Mouse (Mus musculus) heart, embryonic 14.5 days (tissue): Measurements from ENCODE around the gene Nptn. TPM values are rescaled to one million over a fixed set of nuclear protein-coding genes. Genes with fewer than 3 reads are reported as not detected.

Experiments
- ATAC-seq: fragments of 200-750 bp; cut with Nextera tagmentation; 2 replicates; pipeline ENCODE4 v1.8.0; 2017; ENCODE audit warnings: low read depth, moderate TSS enrichment; ENCODE audit not compliant: insufficient number of reproducible peaks, insufficient read depth, low FRiP score
- H3K27ac ChIP-seq, 2 experiments: fragments of 200-500 bp in 1 of 2; fragments of 300-500 bp in 1 of 2; sonication (generic) in 1 of 2; replicated peaks in 1 of 2; 2 replicates each; pipeline ENCODE4 v1.5.1; 2012 to 2014; ENCODE audit warnings: low read depth in 2 of 2, low read length in 2 of 2, control low read depth in 1 of 2, mild to moderate bottlenecking in 1 of 2, mixed read lengths in 1 of 2; ENCODE audit not compliant: control insufficient read depth in 1 of 2, insufficient read depth in 1 of 2
- H3K27me3 ChIP-seq: fragments of 300-500 bp; sonication (generic); 2 replicates; pipeline ENCODE4 v1.6.1; 2014; ENCODE audit warnings: mild to moderate bottlenecking, low read length, control low read depth; ENCODE audit not compliant: control insufficient read depth, insufficient read depth
- H3K36me3 ChIP-seq: fragments of 300-500 bp; sonication (generic); 2 replicates; pipeline ENCODE4 v1.6.1; 2014; ENCODE audit warnings: mild to moderate bottlenecking, control low read depth, low read length, mixed read lengths; ENCODE audit not compliant: control insufficient read depth, insufficient read depth
- H3K4me1 ChIP-seq, 2 experiments: fragments of 200-500 bp in 1 of 2; fragments of 300-500 bp in 1 of 2; sonication (generic) in 1 of 2; 2 replicates each; pipeline ENCODE4 v1.6.1; 2012 to 2014; ENCODE audit warnings: low read length in 2 of 2, control low read depth in 1 of 2, mixed read lengths in 1 of 2; ENCODE audit not compliant: control insufficient read depth in 2 of 2, insufficient read depth in 2 of 2
- H3K4me2 ChIP-seq: fragments of 300-500 bp; sonication (generic); 2 replicates; pipeline ENCODE4 v1.6.1; 2014; ENCODE audit warnings: mild to moderate bottlenecking, low read length
- H3K4me3 ChIP-seq, 2 experiments: fragments of 200-500 bp in 1 of 2; fragments of 300-500 bp in 1 of 2; sonication (generic) in 1 of 2; 2 replicates each; pipeline ENCODE4 v1.5.1; 2012 to 2014; ENCODE audit warnings: low read length in 2 of 2, mild to moderate bottlenecking in 2 of 2, control low read depth in 1 of 2, low read depth in 1 of 2, moderate library complexity in 1 of 2; ENCODE audit not compliant: control insufficient read depth in 1 of 2, insufficient read depth in 1 of 2
- H3K9ac ChIP-seq: fragments of 300-500 bp; sonication (generic); 2 replicates; pipeline ENCODE4 v1.6.1; 2014; ENCODE audit warnings: mild to moderate bottlenecking, low read length
- H3K9me3 ChIP-seq: fragments of 300-500 bp; sonication (generic); 2 replicates; pipeline ENCODE4 v1.6.1; 2016; ENCODE audit warnings: low read length, control low read depth; ENCODE audit not compliant: control insufficient read depth
- WGBS: fragments of 180-500 bp; shearing (Covaris S2); extraction: QIAGEN DNeasy Blood & Tissue Kit; methylation state at CpG from one replicate; pipeline ENCODE4 v1.1.7; 2014; 5-methylcytosine and 5-hydroxymethylcytosine counted together
- polyA plus RNA-seq: library from polyadenylated mRNA; unstranded; fragments of >200 nt; fragmentation: Nextera tagmentation; extraction: Ambion mirVana; gene quantifications from 2 replicates; pipeline ENCODE4 v1.2.1, GENCODE M21; 2014

The Nptn gene
- polyA plus RNA-seq, result 133 and 136 TPM in 2 replicates

GRCm38 (mm10) chr9:58581958-58582540 is at the start of gene Nptn:
Gene Nptn (plus strand): TSS chr9:58582240.
- Histone ChIP-seq H3K4me2 (peak within 1 kb of the TSS; percentile 83), H3K27me3 (no peaks in the 10 kb centered on the region), H3K36me3 (no peaks in the 10 kb centered on the region), H3K27ac (peak within 1 kb of the TSS; percentile 93 to 95), H3K9ac (peak within 1 kb of the TSS; percentile 88), H3K9me3 (no peaks in the 10 kb centered on the region), H3K4me3 (peak within 1 kb of the TSS; percentile 56 to 100), H3K4me1 (peaks cover 3 to 14% of the 10 kb centered on the region in 2 experiments; a peak in 3 of 4 replicates)
- 0% methylated on average over 35 of the region's 56 CpGs for WGBS
- ATAC-seq, result peak; percentile 96

- Histone ChIP-seq H3K27ac (no peak overlapping the region), H3K36me3 (peaks cover 70% of the 10 kb centered on the region), H3K27me3 (no peaks in the 10 kb centered on the region), H3K9ac (no peak overlapping the region), H3K4me1 (no peaks in the 10 kb centered on the region), H3K4me2 (no peak overlapping the region), H3K9me3 (no peaks in the 10 kb centered on the region), H3K4me3 (no peak overlapping the region)
- no peak for ATAC-seq
- WGBS, result 88% methylated on average over 6 of the region's 6 CpGs
Measured at GRCm38 (mm10) chr9:58533322-58533721, 48.7 kb upstream of the Nptn start.

GRCm38 (mm10) chr9:58534766-58535165 is 47.3 kb upstream of the Nptn start:
- no peak for ATAC-seq
- 27% methylated on average over 1 of the region's 1 CpGs for WGBS
- Histone ChIP-seq H3K27me3 (no peaks in the 10 kb centered on the region), H3K4me3 (no peak overlapping the region), H3K4me2 (no peak overlapping the region), H3K4me1 (no peaks in the 10 kb centered on the region), H3K36me3 (peaks cover 63% of the 10 kb centered on the region), H3K9ac (no peak overlapping the region), H3K27ac (no peak overlapping the region), H3K9me3 (no peaks in the 10 kb centered on the region)

GRCm38 (mm10) chr9:58535447-58536134 is 46.4 kb upstream of the Nptn start:
- Histone ChIP-seq H3K27me3 (no peaks in the 10 kb centered on the region), H3K9ac (no peak overlapping the region), H3K4me3 (no peak overlapping the region), H3K27ac (no peak overlapping the region), H3K4me2 (no peak overlapping the region), H3K36me3 (peaks cover 61% of the 10 kb centered on the region), H3K9me3 (no peaks in the 10 kb centered on the region), H3K4me1 (no peaks in the 10 kb centered on the region)
- no peak for ATAC-seq
- 79% methylated on average over 20 of the region's 20 CpGs for whole genome bisulfite sequencing

- H3K9ac ChIP-seq, result no peak overlapping the region
- no peak overlapping the region for H3K4me3 ChIP-seq
- 73% methylated on average over 3 of the region's 3 CpGs for WGBS
- no peaks in the 10 kb centered on the region for H3K9me3 ChIP-seq
- H3K4me2 ChIP-seq, result no peak overlapping the region
- peaks cover 8 to 15% of the 10 kb centered on the region in 2 experiments for H3K4me1 ChIP-seq
- H3K36me3 ChIP-seq, result peaks cover 51% of the 10 kb centered on the region
- no peak for ATAC-seq
- no peak overlapping the region for H3K27ac ChIP-seq
- no peaks in the 10 kb centered on the region for H3K27me3 ChIP-seq
Measured at GRCm38 (mm10) chr9:58537774-58538173, 44.3 kb upstream of the Nptn start.

GRCm38 (mm10) chr9:58539886-58540285 is 42.2 kb upstream of the Nptn start:
- peaks cover 8 to 17% of the 10 kb centered on the region in 2 experiments for H3K4me1 ChIP-seq
- no peak for ATAC-seq
- no peak overlapping the region for H3K4me3 ChIP-seq
- no peak overlapping the region for H3K27ac ChIP-seq
- H3K9me3 ChIP-seq, result no peaks in the 10 kb centered on the region
- no peaks in the 10 kb centered on the region for H3K27me3 ChIP-seq
- no peak overlapping the region for H3K4me2 ChIP-seq
- H3K9ac ChIP-seq, result no peak overlapping the region
- peaks cover 35% of the 10 kb centered on the region for H3K36me3 ChIP-seq
- WGBS, result 50% methylated on average over 5 of the region's 5 CpGs

- Histone ChIP-seq H3K9me3 (no peaks in the 10 kb centered on the region), H3K27ac (peak overlapping the region; percentile 41 to 51), H3K9ac (no peak overlapping the region), H3K36me3 (peaks cover 30% of the 10 kb centered on the region), H3K4me1 (peaks cover 8 to 26% of the 10 kb centered on the region in 2 experiments), H3K4me2 (no peak overlapping the region), H3K4me3 (no peak overlapping the region), H3K27me3 (no peaks in the 10 kb centered on the region)
- peak; percentile 61 for ATAC-seq
- WGBS, result 28% methylated on average over 6 of the region's 6 CpGs
Measured at GRCm38 (mm10) chr9:58541895-58542338, 40.1 kb upstream of the Nptn start.
